Mouse (Mus musculus) myocyte (in vitro differentiated cells): ENCODE measurements around the gene Clic1.

ENCODE experiments used
- CEBPB ChIP-seq: IDR thresholded peaks from 2 replicates; pipeline ENCODE4 v1.6.1; 2011; ENCODE audit warnings: mild to moderate bottlenecking, moderate library complexity; ENCODE audit not compliant: poor library complexity, insufficient read depth, severe bottlenecking
- MAX ChIP-seq: IDR thresholded peaks from one replicate; pipeline ENCODE4 v1.6.1; 2011; ENCODE audit warnings: low read depth, mild to moderate bottlenecking, control low read depth
- POLR2A ChIP-seq: IDR thresholded peaks from one replicate; pipeline ENCODE4 v1.6.1; 2011; ENCODE audit warnings: low read depth, mild to moderate bottlenecking, control low read depth, moderate library complexity; ENCODE audit not compliant: insufficient read length
- TCF12 ChIP-seq: IDR thresholded peaks from one replicate; pipeline ENCODE4 v1.6.1; 2011; ENCODE audit warnings: mild to moderate bottlenecking, control low read depth; ENCODE audit not compliant: poor library complexity, insufficient read depth, severe bottlenecking
- TCF3 ChIP-seq: IDR thresholded peaks from one replicate; pipeline ENCODE4 v1.6.1; 2011; ENCODE audit warnings: low read depth, control low read depth; ENCODE audit not compliant: insufficient read length

DNA sequence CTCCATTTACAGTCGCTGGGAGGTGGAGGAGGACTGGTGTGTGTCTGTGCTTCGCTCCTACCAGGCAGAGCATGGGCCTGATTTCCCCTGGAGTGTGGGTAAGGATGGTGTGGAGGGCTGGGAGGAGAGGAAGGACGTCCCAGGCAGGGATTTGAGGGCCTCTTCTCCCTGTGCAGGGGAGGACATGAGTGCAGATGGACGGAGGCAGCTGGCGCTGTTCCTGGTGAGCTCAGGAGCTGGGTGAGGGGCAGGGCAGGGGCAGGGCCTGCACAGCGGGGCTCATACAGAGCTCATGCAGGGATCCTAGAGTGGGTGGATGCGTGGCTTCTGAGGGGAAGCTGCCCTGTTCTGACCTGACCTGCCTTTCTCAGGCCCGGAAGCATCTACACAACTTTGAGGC, 52.5 kb downstream of the Clic1 start:
- TF ChIP-seq POLR2A (no peak), CEBPB (no peak), TCF12 (no peak), MAX (no peak), TCF3 (no peak)
